Mouse (Mus musculus) lung, postnatal 0 days (tissue): ENCODE measurements at regions not wholly inside any gene's neighbourhood (a gene's known extent, or its start where the extent isn't known, plus 50 kb on each side); places are given as distances from the start of the nearest gene placed in this dataset.

Source experiments
- CTCF ChIP-seq: IDR thresholded peaks from 2 replicates; pipeline ENCODE4 v1.5.1; 2016; ENCODE audit warnings: antibody characterized with exemption, mild to moderate bottlenecking
- EP300 ChIP-seq: IDR thresholded peaks from 2 replicates; pipeline ENCODE4 v1.6.1; 2016; ENCODE audit warnings: antibody characterized with exemption, mild to moderate bottlenecking, control low read depth

DNA sequence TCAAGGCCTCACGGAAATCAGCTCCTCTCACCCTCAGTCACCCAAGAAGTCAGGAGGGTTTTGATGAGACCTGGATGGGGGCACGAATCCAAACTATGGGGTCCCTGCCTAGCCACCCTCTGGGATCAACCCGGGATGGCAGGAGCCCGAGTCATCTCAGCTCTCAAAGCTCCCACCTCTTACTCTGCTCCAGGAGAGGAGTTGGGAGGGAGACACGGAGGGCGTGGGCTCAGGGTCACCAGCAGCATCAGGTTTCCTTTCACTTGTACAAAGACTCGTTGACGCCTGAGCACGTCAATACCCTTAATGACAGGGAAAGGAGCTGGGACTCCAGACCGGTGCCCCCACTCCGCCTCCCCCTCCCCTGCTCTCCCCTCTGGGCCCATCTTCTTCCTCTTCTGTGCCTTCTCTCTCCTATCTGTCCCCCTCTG, 60.8 kb upstream of the Casz1 start:
- no peak for TF ChIP-seq CTCF
- TF ChIP-seq EP300 = no peak
